Mouse (Mus musculus): ENCODE results near the gene Insig1. TPM values are rescaled to one million over a fixed set of nuclear protein-coding genes. Genes with fewer than 3 reads are reported as not detected.

Gene Insig1
- 11.1 and 17.1 TPM in 2 replicates for total RNA-seq (2014; fragmentation: Nextera tagmentation)
- total RNA-seq (2017) = 24.4 and 38.2 TPM in 2 replicates

DNA sequence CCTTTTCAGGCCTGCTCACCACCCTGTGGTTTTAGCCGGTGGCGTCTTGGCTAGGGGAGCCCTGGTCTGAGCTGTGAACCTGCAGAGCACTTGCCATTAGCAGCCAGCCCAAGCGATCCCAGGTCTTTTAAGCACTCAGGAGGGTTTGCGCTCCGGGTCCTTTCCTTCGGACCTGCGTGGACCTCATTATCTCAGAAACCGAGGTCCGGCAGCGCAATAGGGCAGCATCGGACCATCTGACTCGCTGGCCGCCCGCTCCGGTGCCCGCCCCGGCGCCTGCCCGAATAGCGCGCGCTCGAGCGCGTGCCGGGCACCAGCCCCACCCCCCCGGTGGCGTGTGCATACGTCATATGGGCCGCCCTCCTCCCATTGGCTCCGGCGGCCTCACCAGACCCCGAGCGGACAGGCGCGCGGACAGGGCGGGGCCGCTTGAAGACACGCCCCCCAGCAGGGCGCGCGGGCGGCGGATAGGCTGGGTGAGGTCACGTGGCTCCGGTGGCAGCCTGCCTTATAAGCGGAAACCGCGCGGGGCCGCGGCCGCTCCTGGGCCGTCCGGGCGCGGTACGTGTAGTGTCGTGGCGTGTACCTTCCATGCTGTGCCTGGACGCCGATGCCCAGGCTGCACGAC, at the start of gene Insig1:
Insig1 (plus strand) TSS at position 536 of the 628 bp plus-strand sequence.
- ATAC-seq (replicated peaks; ENCODE audit: low FRiP score, low TSS enrichment, poor library complexity, severe bottlenecking) = peak; percentile 82

DNA sequence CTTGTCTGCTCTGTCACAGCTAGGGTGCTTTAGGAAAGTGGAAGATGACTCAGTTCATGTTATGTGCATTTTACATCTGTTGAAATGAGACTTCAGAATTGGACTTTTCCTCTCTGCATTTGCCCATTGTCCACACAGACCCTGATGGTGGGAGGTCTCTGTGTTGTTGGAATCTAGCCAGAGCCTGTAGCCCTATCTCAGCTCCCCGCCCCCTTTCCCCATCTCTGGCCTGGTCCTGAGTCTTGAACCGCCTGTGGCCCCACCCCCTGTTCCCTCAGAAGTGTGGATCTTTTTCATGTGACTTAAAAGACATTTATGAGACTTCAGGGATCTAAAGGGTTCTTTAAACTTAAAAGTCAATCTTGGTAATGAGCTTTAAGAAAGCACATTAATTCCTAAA, 47.7 kb upstream of the Insig1 start:
- no peak for ATAC-seq (replicated peaks; ENCODE audit: low FRiP score, low TSS enrichment, poor library complexity, severe bottlenecking)

DNA sequence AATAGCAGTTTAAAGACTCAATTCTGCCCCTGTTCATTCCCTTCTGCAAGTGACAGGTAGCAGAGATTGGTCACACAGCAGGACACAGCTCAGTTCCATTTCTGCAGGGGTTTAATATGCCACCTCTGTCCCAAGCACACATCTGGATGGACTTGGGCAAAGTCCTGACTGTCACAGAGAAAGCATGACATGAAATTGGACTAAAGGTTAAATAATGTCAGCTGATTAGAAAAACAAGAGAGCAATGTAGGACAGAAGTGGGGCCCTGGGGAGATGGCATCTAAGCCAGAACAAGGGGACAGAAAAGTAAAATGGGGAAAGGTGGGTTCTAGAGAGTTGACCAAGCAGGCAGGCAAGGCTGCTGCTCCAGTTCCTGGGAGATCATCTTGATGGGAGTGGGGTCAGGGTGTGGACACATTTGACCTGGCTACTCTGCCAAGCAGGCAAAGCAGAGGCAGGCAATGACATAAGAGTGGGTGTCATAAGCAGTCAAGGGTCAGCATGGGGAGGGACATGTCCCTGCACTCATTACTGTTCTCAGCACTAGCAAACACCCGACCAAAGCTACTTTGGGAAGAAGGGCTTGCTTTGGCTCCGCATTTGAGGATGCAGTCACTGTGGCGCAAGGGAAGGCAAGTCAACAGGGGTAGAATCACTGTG, 39.5 kb upstream of the Insig1 start:
- ATAC-seq (replicated peaks; ENCODE audit: low FRiP score, low TSS enrichment, poor library complexity, severe bottlenecking) = no peak

DNA sequence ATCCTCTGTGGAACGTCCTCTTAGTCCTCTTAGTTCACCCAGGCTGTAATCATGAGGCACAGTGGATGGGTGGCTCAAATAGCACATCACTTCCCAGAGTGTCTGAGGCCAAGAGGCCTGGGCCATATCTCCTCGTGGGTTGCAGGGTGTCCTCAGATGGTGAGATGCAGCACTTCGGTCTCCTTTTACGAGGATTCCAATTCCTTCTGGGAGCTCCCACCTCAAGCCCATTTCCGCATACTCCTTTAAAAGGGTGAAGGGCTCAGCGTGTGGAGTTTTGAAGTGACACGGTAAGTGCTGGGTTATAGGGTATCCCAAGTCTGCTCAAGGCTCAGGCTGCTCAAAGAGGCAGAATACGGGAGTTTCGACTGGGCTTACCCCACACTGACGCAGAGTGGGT, 38.3 kb upstream of the Insig1 start:
- no peak for ATAC-seq (replicated peaks; ENCODE audit: low FRiP score, low TSS enrichment, poor library complexity, severe bottlenecking)

DNA sequence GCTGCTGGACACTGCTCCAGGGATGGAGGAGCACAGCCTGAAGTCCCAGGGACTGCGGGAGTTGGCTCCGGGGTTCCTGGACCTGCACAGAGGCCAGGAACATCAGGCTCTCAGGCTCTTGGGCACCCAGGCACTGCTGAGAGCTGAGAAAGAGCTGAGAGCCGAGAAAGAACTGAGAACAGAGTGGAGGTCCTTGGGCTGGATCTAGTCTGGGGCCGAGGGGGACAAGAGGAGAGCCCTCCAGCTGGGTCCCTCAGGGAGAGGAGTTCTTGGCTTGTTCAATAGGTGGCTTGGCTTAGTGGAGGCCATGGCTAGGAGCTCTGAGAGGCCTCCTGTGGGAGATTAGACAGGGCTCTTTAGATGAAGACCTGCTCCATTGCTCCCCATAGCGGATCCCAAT, 37.9 kb upstream of the Insig1 start:
- ATAC-seq (replicated peaks; ENCODE audit: low FRiP score, low TSS enrichment, poor library complexity, severe bottlenecking) = no peak

DNA sequence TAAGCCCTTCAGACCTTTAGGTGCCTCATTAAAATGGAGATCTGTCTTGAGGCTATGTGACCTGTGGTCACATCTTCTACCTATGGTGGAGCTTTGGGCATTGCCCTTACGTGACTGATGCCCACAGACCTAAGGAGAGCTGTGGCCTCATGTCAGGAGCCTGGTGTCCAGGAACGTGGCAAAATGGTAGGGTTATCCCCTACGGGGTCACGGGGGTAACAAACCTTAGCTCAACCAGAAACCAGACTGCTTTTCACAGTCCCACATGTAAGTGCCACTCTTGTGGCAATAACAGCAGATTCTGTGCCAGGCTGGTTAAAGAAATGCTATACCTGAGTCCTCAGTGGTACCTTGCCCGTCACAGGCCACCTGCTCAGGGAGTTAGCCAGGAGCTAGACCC, 37.3 kb upstream of the Insig1 start:
- no peak for ATAC-seq (replicated peaks; ENCODE audit: low FRiP score, low TSS enrichment, poor library complexity, severe bottlenecking)

DNA sequence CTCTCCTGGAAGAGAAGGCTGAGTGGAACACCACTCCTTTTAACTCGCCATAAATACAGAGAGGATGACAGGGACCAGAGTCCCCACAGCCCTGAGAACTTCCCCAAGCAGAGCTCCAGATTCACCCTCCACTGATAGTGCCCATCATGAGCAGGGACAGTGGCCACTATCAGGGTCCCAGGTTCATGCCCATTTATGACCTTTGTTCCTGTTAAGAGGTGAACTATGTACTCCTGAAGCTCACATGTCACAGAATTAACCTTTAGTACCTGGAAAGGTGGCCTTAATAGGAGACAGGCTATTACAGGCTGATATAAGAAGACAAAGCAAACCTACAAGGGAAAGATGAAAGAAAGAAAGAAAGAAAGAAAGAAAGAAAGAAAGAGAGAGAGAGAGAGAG, 35.2 kb upstream of the Insig1 start:
- no peak for ATAC-seq (replicated peaks; ENCODE audit: low FRiP score, low TSS enrichment, poor library complexity, severe bottlenecking)

DNA sequence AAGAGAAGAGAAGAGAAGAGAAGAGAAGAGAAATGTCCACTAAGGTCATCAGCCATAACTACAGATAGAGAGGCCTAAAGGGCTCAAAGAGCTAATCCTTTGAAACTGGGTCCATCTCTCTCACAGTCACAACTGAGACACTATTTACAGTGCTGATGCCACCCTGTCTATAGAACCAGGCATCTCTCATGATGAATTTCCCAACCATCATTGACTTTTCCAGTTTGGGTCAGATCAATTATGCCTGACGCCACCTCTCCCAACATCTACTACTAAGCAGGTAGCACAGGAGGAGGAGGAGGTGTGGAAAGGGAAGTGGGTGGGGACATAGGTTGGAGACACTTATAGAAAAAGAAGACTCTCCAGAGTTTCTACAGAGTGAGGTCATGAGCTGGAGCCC, 34.6 kb upstream of the Insig1 start:
- no peak for ATAC-seq (replicated peaks; ENCODE audit: low FRiP score, low TSS enrichment, poor library complexity, severe bottlenecking)

DNA sequence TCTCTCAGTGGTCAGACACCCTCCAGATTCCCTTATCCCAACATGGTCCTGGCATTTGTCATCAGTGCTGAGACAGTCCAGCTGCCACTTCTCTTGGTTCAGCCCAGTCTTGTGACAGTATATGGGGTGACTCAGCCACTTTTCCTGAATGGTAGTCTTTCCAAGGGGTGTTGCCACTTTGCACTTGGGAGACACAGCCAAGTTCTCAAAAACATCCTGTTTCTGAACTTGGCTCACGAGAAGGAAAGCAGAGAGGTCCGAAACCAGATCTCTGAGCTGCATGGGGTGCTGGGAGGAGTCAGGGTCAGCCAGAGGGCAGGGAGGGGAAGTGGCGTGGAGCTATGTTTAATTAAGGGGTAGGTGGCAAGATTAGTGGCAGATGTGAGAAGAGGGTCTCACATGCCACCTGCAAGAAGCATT, 34.0 kb upstream of the Insig1 start:
- ATAC-seq (replicated peaks; ENCODE audit: low FRiP score, low TSS enrichment, poor library complexity, severe bottlenecking) = no peak

DNA sequence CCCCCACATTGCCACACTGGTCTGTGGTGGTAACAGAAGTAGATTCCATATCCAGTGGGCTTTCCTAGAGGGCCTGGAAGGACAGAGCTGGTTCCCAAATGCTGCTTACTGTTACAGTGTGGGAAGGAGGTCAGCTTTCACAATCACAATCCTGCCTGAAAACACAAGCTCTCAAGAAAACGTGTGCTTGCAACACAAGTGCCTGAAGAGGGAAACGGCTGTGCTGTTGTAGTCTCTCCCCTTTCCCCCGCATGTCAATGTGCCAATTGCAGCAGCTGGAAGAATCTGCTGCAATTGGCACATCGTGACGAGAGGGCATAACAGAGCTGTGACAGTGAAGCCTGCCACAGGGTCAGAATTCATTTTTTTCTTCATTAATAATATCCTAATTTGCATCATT, 33.5 kb upstream of the Insig1 start:
- ATAC-seq (replicated peaks; ENCODE audit: low FRiP score, low TSS enrichment, poor library complexity, severe bottlenecking) = no peak

DNA sequence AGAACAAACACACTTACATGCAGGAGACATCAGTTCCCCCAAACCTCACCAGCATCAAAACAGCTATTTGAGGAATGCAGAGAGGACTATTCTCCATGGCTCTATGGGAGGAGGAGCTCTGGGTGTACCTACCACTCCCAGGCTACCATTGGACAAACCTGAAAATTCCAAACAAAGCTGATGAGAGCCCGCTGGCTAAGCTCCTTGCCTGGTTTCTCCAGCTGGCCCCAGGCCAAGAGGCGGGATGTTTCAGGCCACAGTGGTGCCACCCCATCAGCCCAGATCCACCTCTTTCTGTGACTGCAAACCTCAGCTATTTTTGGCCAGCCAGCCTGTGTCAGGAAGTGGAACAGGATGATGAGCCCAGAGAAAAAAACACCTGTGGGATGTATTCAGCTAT, 33.0 kb upstream of the Insig1 start:
- ATAC-seq (replicated peaks; ENCODE audit: low FRiP score, low TSS enrichment, poor library complexity, severe bottlenecking) = no peak

DNA sequence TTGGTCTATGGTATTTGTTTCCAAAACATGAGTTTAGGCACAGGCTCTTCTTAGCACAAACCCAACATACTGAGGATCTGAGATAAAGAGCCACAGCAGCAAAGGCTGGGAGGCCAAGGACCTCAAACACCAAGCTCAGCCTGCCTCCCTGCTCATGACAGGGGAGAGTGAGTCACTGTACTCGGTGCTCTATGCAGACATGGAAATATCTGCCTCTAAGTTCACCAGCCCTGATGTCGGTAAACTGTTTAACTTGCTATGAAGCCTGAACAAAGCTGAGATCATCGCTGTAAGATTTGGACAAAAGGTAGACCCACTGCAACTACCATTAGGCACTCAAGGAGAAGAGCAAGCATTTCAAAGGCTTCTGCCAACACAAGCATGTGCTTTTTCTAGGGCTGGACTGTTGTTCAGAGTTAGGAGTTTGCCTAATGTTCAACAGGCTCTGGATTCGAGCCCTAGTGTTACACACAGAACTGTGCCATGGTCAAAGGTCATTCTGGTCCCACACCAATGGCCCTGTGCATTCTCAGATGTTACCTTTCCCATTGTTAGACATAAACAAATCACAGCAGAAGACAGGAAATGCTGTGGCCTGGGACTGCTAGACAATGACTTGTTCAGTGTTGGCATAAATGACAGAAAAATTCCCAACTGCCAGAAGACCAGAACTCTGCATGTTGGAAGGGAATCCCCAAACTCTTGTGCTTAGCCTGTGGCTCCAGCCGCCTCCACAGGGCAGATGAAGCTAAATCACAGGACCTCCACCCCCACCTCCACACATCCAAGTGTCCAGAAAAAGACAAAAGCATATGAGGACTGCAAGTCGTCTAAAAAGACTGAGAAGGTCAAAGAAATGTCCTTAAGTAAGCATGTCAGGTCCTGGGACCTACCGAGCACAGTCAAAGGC, 31.2 kb upstream of the Insig1 start:
- no peak for ATAC-seq (replicated peaks; ENCODE audit: low FRiP score, low TSS enrichment, poor library complexity, severe bottlenecking)

DNA sequence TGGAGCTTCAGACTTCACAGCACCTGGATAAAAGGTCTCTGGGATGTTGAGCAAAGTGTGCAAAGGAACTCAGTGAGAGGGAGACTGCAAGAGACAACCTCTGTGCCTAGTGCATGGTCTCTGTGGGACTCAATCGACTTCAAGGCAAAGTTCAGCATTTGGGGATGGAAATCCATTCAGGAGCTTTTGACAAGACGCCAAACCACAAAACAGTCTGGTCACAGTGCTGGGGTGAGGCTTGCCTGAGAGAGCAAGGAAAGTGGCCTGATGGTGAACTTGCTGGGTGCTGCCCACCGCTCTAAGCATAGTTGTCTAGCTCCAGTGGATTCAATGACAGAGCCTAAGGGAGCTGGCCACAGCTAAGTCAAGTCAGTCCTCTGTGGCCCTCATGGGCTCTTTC, 30.4 kb upstream of the Insig1 start:
- no peak for ATAC-seq (replicated peaks; ENCODE audit: low FRiP score, low TSS enrichment, poor library complexity, severe bottlenecking)

DNA sequence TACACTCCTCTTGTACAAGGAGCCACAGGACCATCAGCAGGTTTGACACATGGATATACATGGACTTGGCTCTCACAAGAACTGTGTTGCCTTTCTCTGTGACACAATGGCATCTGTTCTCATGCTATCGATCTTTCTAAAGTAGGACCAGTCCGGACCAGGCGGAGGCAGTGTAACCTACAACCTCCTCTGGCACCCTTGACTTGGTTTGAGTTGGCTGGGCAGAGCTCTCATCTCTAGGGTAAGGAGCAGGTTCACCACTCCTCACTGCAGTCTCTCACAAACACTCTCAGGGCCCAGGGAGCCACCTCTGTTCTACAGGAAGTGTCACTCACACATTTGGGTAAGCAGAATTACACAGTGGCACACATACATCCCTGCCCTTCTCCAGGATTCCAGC, 29.1 kb upstream of the Insig1 start:
- no peak for ATAC-seq (replicated peaks; ENCODE audit: low FRiP score, low TSS enrichment, poor library complexity, severe bottlenecking)

DNA sequence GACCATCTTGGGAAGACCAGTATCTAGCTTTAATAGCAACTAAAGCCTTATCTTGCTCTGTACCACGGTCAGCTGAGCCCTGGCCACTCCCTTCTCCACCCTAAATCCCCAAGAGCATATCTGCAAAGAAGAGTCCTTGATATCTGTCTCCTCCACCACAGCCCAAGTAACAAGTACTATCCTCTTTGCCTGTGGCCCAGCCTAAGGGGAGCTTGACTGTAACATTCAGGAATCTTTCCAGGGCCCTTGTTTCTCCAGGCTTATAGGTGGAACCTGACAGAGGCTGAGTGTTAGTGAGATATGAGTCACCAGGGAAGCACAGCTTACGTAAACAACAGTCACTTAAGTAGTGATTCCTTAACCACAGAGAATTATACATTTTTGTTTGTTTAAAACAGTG, 28.4 kb upstream of the Insig1 start:
- ATAC-seq (replicated peaks; ENCODE audit: low FRiP score, low TSS enrichment, poor library complexity, severe bottlenecking) = peak; percentile 76

DNA sequence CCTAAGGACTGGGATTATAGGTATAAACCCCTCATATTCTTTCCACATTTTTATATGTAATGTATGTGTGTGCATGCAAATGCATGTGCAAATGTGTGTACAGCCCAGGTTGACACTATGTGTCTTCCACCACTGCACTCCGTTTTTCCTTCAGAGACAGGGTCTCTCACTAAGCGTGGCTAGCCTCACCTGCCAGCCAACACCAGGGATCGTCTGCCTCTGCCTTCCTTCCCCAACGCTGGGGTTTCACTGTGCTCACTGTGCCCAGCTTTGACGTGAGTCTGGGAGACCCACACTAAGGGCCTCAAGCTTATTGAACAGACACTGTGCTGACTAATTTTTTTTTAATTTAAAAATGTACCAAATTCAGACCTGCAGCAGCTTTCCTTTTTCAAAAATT, 27.8 kb upstream of the Insig1 start:
- ATAC-seq (replicated peaks; ENCODE audit: low FRiP score, low TSS enrichment, poor library complexity, severe bottlenecking) = no peak

DNA sequence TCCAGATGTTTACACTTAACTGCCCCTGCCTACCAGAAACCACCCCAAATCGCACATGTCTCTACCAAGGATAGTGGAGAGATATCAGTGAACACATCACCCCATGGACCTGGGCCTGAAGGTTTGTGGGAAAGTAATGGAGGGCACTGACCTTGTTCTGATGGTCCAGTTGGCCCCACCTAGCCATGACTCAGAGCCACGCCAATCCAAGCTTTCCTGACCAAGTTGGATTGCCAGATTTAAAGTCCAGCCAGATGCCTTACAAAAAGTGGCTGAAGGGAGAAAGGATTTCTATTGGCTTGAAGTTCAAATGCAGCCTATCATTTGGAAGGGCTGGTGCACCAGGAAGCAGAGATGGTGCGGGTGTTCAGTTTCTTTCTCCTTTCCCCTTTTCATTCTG, 24.2 kb upstream of the Insig1 start:
- ATAC-seq (replicated peaks; ENCODE audit: low FRiP score, low TSS enrichment, poor library complexity, severe bottlenecking) = no peak

DNA sequence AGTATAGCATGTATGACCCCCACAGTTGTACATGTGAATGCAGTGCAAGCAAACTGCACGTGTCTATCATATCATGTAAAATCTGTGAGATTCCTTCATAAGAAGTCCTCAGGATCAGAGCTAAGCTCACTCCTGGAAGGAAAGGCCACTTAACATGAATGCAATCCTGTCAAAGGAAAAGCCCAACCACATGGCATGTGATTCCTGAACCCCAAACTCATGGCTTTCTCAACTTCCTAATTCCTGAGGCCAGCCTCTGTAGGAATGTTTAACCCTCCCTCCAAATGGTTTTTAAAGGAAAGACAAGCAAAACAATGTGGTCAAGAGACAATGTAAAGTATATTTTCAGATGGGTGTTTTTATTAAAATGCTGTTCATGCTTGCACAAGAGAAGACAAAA, 23.2 kb upstream of the Insig1 start:
- no peak for ATAC-seq (replicated peaks; ENCODE audit: low FRiP score, low TSS enrichment, poor library complexity, severe bottlenecking)

DNA sequence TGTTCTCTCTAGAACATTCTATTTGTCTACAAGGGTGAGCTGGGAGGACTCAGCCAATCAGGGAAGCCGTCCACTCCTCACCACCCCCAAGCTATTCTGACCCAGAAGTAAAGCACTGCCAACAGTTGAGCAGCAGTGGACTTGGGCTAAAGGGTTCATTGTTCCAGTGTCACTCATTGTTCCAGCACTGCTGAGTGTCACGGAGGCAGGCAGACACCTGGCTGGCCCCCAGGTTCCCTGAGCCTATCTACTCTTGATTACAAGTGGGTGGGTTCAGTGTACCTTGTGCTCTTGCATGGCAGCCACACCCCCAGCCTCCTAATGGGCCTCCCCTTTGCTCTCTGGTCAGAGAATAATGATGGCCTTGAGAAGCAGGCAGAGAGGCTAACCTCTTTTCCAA, 15.7 kb upstream of the Insig1 start:
- ATAC-seq (replicated peaks; ENCODE audit: low FRiP score, low TSS enrichment, poor library complexity, severe bottlenecking) = no peak

DNA sequence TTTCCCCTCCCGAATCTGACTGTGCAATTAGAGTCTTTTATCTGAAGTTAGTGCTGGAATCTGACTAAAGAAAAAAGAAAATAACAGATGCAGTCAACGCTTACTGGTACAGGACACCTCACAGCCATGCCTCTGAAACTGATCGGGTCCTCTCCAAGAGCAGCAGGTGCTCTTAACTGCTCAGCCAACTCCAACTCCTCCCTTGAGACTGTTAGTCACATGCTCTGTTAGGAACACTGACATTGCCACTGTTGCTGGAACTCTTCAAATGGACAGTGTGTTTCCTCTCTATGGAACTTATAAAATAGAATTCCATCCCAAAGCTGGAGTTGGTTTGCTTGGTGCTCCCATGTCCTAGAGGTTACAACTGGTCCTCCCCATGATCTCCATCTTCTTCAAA, 14.3 kb upstream of the Insig1 start:
- ATAC-seq (replicated peaks; ENCODE audit: low FRiP score, low TSS enrichment, poor library complexity, severe bottlenecking) = no peak

DNA sequence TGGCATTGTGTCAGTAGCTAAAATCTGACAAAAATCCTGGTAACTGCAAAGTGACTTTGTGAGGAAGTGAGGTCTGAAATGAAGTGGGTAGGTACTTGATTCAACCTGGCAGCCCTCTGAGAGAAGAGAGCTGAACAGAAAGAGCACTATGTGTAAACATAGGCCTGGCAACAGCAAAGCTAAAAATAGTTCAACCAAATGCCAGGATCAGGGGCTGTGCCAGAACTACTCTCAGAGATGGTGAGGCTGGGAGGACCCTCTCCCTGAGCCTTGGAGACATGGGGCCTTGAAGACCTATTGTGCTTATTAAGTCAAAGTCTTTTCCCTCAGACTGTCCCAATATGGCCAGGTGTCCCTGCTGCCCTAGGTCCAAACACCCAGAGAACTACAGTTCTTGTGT, 10.7 kb upstream of the Insig1 start:
- ATAC-seq (replicated peaks; ENCODE audit: low FRiP score, low TSS enrichment, poor library complexity, severe bottlenecking) = no peak
